Mouse (Mus musculus): ENCODE results near the gene Gse1. TPM values are rescaled to one million over a fixed set of nuclear protein-coding genes. Genes with fewer than 3 reads are reported as not detected.
A peak's percentile ranks its signal among the peaks of the same experiment; 100 is the strongest.

Gse1 gene
- total RNA-seq, 4 experiments from 2014 or later = 114 to 136 (median 127) TPM

DNA sequence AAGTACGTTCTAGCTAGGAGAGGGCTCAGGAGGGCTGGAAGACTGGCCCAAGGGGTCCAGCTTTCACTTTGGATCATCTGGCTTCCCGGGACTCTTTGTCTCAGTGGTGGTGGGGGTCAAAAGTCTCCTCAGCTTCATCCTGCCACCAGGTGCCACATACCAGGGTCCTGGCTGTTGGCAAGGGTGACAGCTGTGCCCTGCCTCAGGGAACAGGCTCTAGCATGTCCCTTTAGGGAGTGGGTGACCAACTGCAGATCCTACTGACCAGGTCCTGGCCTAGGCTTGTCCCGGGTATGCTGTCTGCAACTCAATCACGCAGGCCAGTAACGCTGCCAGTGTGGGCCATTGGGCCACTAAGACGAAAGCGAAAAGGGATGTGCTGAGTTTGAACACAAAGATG, 15.7 kb upstream of the Gse1 start:
- DNase-seq (ENCODE audit: low spot score in 2 of 2) = no peak

DNA sequence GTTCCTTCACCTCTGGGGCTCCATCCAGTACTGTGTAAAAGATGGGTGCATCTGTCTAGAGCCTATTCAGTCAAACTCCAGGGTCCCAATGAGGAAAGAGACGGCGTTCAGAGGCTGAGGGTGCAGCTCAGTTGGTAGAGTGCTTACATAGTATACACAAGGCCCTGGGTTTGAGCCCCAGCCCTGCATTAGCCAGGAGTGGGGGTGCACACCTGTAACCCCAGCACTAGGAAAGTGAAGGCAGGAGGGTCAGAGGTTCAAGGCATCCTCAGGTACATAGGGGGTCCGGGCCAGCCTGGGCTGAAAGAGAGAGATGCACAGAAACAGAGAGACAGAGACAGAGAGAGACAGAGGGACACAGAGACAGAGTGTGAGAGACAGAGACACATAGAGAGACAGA, 15.0 kb upstream of the Gse1 start:
- no peak for DNase-seq (ENCODE audit: low spot score in 2 of 2)

DNA sequence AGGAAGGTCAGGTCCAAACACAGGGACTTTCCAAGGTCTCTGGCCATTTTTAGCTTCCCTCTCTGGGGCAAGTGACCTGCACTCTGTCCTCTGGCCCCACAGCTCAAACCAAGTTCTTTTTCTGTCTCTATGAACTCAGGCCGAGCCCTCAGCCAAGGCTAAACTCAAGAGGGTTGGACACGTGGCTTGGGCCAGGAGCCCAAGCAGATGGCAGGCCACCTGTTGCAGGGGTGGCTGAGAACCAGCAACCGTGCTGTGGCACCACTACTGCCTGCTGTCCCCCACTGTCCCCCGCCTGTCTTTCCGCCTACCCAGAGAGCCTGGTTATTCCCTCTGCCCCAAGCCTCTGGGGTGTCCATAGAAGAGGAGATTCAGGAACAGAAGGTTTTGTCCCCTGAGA, 14.3 kb upstream of the Gse1 start:
- DNase-seq (ENCODE audit: low spot score in 2 of 2) = no peak

DNA sequence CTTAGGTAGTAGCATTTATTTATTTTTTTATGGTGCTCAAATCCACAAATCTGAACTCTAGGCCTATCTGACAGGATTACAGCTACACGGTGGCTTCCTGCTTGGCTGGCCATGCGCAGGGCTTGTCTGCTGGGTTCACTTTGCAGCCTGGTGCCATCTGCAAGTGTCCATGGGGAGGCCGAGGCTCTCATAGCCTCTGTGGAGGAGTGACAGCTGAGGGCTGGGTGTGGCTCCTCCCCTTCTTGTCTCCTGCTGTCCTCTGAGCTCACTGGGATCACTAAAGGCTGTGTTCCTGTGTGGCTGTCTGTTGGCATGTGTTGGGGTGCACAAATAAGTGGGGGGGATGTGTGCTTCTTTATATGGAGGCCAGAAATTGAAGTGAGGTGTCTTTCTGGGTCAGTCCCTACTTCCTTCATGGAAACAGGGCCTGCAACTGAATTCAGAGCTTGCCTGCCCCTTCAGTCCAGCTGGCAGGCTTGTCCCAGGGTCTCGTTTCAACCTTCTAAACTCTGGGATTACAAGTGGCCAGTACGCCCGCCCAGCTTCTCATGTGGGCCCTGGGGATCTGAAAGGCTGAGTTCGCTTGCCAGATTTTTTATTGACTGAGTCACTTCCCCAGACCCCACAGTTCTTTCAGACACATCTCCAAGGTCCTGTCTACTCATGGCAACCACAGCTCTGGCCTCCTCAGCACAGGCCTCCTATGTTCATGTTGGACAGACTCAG, 12.7 kb upstream of the Gse1 start:
- DNase-seq (ENCODE audit: low spot score in 2 of 2) = no peak

- no peak for DNase-seq (ENCODE audit: low spot score in 2 of 2)
Measured at GRCm38 (mm10) chr8:120216855-120217830, 11.1 kb upstream of the Gse1 start.

GRCm38 (mm10) chr8:120222548-120222947, 5.7 kb upstream of the Gse1 start:
- DNase-seq (ENCODE audit: low spot score in 2 of 2) = no peak

DNA sequence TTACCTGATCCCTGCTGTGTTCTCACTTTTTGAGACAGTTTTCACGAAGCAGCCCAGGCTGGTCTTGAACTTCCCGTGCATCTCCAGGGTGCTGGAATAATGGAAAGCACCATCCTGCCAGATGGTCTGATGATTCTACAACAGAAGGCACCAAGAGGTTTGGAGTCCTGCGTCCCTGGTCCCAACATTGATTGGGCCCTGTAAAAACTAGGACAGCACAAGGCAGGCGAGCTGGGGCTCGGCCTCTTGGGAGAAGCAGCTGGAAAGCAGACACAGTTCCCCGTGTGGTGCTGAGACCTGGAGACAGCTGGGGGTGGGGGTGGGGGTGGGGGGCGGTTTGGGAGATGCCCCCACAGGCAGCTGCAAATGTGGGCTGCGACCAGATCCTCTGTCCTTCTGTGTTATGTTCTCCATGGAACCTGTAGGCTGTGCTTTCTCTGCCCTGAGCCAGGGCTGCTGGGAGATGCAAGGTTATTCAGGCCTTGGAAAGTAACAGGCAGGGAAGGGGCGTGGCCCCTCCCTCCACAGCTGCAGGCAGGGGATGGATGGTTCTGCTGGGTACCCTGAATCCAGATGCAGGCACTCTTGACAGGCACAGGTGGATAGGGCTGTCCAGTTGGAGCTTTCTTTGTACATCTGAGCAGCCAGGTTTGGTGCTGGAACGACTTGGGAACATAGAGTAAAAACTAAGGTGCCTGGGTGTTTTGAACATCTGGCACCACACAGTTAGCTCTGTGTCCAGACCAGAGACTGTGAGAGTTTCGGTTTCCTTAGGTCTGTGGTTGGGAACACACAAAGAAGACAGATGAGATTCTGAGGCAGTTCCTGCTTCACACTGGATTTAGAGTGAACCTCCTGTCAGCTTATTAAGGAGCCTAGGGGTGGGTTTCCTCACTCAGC, 3.5 kb upstream of the Gse1 start:
- DNase-seq (ENCODE audit: low spot score in 2 of 2) = no peak

GRCm38 (mm10) chr8:120225421-120226151, 2.7 kb upstream of the Gse1 start:
- DNase-seq (ENCODE audit: low spot score in 2 of 2) = peak; percentile 63 to 70

- no peak for DNase-seq (ENCODE audit: low spot score in 2 of 2)
Measured at GRCm38 (mm10) chr8:120226700-120227577, 1.3 kb upstream of the Gse1 start.

GRCm38 (mm10) chr8:120227578-120227876, 729 bp upstream of the Gse1 start:
- DNase-seq (ENCODE audit: low spot score in 2 of 2) = no peak

DNA sequence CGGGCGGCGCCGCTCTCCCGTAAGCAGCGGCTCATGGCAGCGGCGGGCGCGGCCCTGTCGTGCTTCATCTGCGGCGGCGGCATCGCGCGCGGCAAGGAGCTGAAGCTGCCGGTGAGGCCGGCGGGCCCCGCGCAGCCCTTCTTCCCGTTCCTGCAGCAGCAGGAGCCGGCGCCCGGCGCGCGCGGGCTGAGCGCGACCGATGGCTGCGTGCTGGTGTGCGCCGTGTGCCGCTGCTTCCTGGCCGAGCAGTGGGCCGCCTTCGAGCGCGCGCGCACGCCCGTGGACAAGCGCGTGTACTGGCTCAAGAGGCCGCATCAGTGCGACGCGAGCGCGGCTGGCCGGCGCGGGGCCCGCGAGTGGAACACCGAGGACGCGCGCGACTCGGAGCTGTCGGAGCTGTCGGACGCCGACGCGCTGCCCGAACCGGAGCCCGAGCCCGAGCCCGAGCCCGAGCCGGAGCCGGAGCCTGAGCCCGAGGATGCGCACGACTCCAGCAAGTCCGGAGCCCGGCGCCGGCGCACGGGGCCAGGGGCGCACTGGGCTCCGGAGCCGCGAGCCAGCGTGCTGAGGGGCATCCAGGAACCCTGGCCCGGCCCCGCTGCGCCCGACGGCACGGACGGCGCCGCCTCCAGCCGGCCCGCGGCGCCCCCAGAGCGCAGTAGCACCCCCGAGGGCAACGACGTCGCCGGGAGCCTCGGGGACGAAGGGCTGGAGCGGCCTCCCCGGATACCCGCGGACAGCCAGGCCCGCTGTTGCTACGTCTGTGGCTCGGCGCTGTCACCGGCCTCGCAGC, 721 bp downstream of the Gse1 start:
- DNase-seq (ENCODE audit: low spot score in 2 of 2) = no peak

DNA sequence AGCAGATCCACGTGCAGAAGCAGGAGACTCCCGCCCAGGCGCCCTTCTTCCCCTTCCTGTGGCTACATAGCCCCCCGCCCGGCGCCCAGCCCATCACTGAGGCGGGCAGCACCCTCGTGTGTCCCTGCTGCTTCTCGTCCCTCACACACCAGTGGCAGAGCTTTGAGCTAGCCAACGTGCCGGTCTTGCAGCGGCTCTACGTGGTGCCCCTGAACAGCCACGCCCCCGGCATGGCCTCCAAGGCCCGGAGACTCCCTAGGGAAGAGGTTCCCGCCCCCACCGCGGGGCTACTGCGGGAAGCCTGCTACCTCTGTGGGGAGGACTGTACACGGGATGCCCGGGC, 1.3 kb downstream of the Gse1 start:
- DNase-seq (ENCODE audit: low spot score in 2 of 2) = no peak

DNA sequence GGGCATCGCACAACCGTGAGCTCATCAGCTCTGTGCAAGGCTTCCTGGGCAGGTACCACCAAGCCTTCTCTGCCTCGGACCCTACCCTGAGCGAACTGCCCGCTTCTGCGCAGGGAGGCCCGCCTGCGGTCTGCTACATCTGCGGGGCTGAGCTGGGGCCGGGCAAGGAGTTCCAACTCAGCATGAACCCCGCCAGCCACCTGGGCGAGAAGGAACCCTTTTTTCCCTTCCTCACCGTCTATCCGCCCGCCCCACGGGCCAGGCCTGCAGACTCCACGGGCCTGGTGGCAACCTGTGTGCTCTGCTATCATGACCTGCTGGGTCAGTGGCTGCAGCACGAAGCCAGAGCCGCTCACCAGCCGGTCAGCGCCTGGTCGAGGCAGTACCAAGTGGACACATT, 1.8 kb downstream of the Gse1 start:
- no peak for DNase-seq (ENCODE audit: low spot score in 2 of 2)

- DNase-seq (ENCODE audit: low spot score in 2 of 2) = no peak
Measured at GRCm38 (mm10) chr8:120230715-120231614, 2.7 kb downstream of the Gse1 start.

DNA sequence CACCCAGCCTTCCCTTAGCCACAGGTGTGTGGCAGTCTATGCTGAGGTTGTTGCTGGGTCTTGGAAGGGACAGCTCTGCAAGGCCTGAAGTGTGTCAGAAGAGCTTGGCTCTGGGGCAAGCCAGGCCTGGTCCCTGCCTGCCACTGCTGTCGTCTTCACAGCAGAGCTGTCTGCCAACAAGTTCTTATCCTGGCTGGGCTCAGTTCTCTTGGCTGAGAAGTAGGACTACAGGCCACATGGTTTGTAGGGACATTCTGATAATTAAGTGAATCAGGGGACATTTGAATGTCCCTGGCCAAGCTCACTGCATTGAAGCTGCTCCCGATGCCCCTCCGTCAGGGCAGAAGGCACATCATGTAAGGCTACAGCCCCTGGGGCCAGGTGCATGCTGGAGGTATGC, 3.6 kb downstream of the Gse1 start:
- no peak for DNase-seq (ENCODE audit: low spot score in 2 of 2)

- no peak for DNase-seq (ENCODE audit: low spot score in 2 of 2)
Measured at GRCm38 (mm10) chr8:120232398-120232797, 4.1 kb downstream of the Gse1 start.

GRCm38 (mm10) chr8:120232913-120233312, 4.7 kb downstream of the Gse1 start:
- DNase-seq (ENCODE audit: low spot score in 2 of 2) = no peak

GRCm38 (mm10) chr8:120234457-120234856, 6.2 kb downstream of the Gse1 start:
- no peak for DNase-seq (ENCODE audit: low spot score in 2 of 2)
